Mouse (Mus musculus) mouse embryonic stem cell (cell line): ENCODE measurements at regions not wholly inside any gene's neighbourhood (a gene's known extent, or its start where the extent isn't known, plus 50 kb on each side); places are given as distances from the start of the nearest gene placed in this dataset.

ENCODE experiments used
- in situ Hi-C, 2 experiments: fragments of 300-500 bp; cut with MboI; formaldehyde crosslinking; loops; 1 replicate in 1 of 2; 3 replicates in 1 of 2; pipeline ENCODE4 v1.14.3; 2019 to 2020; ENCODE audit warnings: low sequenced_read_pairs in 2 of 2, low pct_unique_long_range_greater_than_20kb in 1 of 2, mixed read lengths in 1 of 2; ENCODE audit not compliant: unreplicated experiment in 1 of 2

- in situ Hi-C loops, result no loop called here
Observed at GRCm38 (mm10) chr4:40537859-40538258, 65.9 kb downstream of the Tmem215 start.

- in situ Hi-C loops, result no loop called here
Observed at GRCm38 (mm10) chr4:40543085-40544048, 71.4 kb downstream of the Tmem215 start.

- in situ Hi-C loops, result no loop called here
Observed at GRCm38 (mm10) chr4:40544056-40544455, 72.1 kb downstream of the Tmem215 start.

- in situ Hi-C loops, result no loop called here
Observed at GRCm38 (mm10) chr4:40544806-40545205, 72.8 kb downstream of the Tmem215 start.

- in situ Hi-C loops, result no loop called here
Observed at GRCm38 (mm10) chr4:40545700-40546099, 73.7 kb downstream of the Tmem215 start.

GRCm38 (mm10) chr4:40559824-40560223, 87.8 kb downstream of the Tmem215 start:
- in situ Hi-C loops, result no loop called here

DNA sequence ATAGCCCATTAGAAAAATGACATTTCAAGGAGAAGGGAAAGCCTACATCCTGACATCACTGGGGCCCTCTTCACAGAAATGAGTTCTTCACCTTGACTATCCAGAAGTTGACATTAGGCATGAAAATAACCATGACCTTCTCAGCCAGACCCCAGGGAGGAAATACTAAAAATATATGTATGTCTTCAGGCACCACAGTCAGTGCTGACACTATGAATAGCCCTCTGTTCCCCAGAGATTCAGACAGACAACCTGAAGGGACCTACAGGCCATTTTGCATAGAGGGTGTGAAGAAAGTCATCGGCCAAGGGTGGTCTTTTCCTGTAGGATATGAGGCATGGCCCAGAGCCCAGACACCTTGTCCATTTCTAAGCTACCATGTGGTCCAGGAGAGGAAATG, 101.3 kb downstream of the Tmem215 start:
- in situ Hi-C loops, result no loop called here

GRCm38 (mm10) chr4:40575951-40576350, 104.0 kb downstream of the Tmem215 start:
- in situ Hi-C loops, result no loop called here

DNA sequence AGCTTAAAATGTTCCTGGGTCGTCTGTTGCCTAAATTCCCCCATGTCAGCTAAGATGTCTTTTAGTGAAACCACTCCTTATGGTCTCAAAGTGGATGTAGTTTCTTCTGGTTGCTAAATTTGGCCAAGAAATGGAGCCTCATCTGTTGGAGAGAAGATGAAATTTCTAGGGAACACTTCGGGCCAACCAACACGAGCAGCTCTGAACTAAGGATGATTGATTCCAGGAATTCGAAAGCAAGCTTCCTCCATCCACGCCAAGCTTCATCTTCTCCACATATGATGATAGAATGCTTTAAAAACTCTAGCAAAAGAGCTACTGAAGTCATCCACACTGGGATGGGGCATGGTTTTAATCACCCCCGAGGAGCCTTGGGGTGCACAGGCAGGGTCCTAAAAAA, 112.5 kb downstream of the Tmem215 start:
- in situ Hi-C loops, result no loop called here

DNA sequence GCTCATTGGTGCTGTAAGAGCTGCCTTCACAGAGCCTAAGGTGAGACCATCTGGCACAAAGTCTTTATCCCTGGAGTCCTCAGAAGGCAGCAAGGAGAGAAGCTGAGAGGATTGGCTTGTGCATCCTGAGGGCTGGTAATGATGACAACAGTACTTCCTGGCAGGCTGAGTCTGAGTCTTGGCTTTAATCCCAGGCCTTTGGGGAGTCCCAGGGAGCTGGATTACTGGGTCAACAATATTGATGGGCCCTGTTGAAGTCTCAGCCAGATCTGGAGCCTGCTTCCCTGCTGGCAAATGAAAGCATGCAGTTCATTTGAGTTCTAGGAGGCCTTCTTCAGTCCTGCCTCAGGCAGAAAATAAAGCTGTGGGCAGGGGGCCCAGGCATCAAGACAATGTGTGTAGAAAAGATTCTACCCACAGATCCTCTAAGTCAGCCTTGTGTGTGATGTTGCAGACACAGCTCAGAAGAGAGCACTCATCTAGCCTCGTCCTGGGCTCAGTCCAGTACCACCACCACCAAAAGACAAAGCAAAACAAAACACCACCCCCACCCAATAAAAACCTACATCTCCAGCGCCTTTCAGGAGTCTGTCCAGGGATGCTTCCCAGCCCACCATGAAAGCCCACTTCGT, 113.1 kb downstream of the Tmem215 start:
- in situ Hi-C loops, result no loop called here

GRCm38 (mm10) chr4:40586045-40586444, 114.1 kb downstream of the Tmem215 start:
- in situ Hi-C loops, result no loop called here

DNA sequence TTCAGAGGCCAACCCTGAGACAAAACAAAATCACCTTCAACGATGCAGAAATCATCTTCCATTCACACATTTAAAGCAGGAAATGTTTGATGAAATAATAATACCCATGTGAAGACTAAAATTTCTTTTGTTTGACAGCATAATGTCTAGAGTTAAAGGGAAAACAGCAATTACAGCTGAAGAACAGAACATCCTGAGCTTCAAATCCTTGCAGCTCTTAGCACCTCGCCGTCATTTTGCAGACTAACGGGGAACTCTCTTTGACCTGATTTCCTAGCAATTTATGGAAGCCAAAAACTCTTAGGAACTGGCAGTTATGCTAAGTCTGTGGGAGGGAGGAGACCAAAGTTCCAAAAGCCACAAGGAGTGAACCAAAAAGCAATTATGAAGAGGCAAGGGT, 115.3 kb downstream of the Tmem215 start:
- in situ Hi-C loops, result no loop called here

GRCm38 (mm10) chr4:40593806-40594205, 109.2 kb downstream of the Aptx start:
- in situ Hi-C loops, result no loop called here

DNA sequence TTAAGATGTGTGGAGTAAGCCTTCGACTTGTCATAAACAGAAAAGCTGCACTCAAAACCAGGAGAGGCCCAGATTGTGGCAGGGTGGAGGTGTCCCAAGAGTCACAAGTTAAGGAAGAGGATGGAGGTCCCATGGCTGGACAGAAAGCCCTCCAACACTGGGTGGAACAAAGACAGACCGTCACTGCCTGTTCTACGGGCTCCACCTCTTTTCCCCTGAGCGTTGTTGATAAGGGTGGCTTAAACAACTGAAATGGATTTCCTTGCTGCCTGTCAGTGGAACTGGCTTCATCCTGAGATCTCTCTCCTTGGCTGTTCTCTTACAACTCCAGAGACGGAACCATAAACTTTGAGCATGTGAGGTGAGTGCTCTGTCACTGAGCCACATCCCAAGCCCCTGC, 78.0 kb downstream of the Aptx start:
- in situ Hi-C loops, result loop anchor here in 1 of 2 experiments (25.0 kb wide), 1 partner anchor 113 kb away; no protein-coding TSS in a partner anchor

DNA sequence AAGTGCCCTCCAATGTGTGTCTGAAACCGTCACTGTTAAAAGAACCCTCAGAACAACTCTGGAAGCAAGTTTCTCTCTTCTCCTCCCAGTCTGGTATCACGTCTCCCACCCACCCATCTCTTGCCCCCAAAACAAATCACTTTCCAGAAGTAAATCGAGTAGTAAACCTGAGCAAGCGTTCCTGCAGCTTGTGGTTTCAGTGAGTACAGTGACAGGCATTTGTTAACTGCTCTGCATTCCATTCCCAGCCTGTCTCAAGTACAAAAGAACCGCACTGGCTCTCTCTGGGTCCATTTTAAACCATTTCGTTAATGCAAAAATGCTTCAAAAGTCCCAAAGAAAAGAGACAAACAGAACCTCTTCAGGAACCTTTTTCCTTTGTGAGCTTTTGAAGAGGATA, 77.1 kb downstream of the Aptx start:
- in situ Hi-C loops, result loop anchor here in 1 of 2 experiments (25.0 kb wide), 1 partner anchor 114 kb away; no protein-coding TSS in a partner anchor
